3 mouse cellular contexts compared by ENCODE assay signal in genomic region chr12:51133676-51134075, GRCm38 (mm10).
DNase-seq lines count a peak whose midpoint lies in the region.
"Not testable (repeated sequence)": the region's sequence is repeated elsewhere in the genome, so short reads cannot be mapped to it uniquely, and the experiment has no call there.

No protein-coding gene starts in this region.

- DNase-seq in cerebellum, postnatal 10 days = peak; percentile 51 to 68
- peak; percentile 39 to 50 for DNase-seq in cerebellum, postnatal 14 days
- DNase-seq in left cerebral cortex, postnatal 4 days = peak; percentile 26

- intact Hi-C loops in left cerebral cortex, postnatal 4 days (cut with DNase I) = not testable (repeated sequence)
